Mouse (Mus musculus): ENCODE measurements around the gene Hbb-bh1. TPM values are rescaled to one million over a fixed set of nuclear protein-coding genes. Genes with fewer than 3 reads are reported as not detected.
A peak's percentile ranks its signal among the peaks of the same experiment; 100 is the strongest.
"Not testable (repeated sequence)": the region's sequence is repeated elsewhere in the genome, so short reads cannot be mapped to it uniquely, and the experiment has no call there.

Gene Hbb-bh1
- polyA plus RNA-seq, 1 experiment from 2014 or later = 4,428 TPM

- Histone ChIP-seq H3K9ac (ENCODE audit: low read depth, low read length) (peak overlapping the region; percentile 61), H3K36me3 (ENCODE audit: control insufficient read depth, insufficient read depth, low read length) (no peaks in the 10 kb centered on the region), H3K4me2 (peak overlapping the region; percentile 54), H3K27me3 (replicated peaks; ENCODE audit: control insufficient read depth, insufficient read depth, low read length) (no peaks in the 10 kb centered on the region), H3K4me3 (ENCODE audit: low read depth, low read length) (no peak overlapping the region), H3K27ac (ENCODE audit: low read depth, low read length) (peak overlapping the region; percentile 95), H3K9me3 (ENCODE audit: control insufficient read depth, low read length) (no peaks in the 10 kb centered on the region), H3K4me1 (replicated peaks; ENCODE audit: control insufficient read depth, insufficient read depth, low read length) (peaks cover 31% of the 10 kb centered on the region)
- DNase-seq (ENCODE audit: low spot score) (no peak), ATAC-seq (replicated peaks; ENCODE audit: low FRiP score) (peak; percentile 95)
- WGBS = 23% methylated on average over 2 of the region's 2 CpGs
These were observed 16.1 kb upstream of the Hbb-bh1 start for GRCm38 (mm10) chr7:103859076-103859475.

- no peak for DNase-seq (ENCODE audit: low spot score)
- Histone ChIP-seq H3K9me3 (ENCODE audit: control insufficient read depth, low read length) (no peaks in the 10 kb centered on the region), H3K27me3 (replicated peaks; ENCODE audit: control insufficient read depth, insufficient read depth, low read length) (no peaks in the 10 kb centered on the region), H3K4me3 (ENCODE audit: low read depth, low read length) (no peak overlapping the region), H3K9ac (ENCODE audit: low read depth, low read length) (no peak overlapping the region), H3K4me1 (replicated peaks; ENCODE audit: control insufficient read depth, insufficient read depth, low read length) (peaks cover 12% of the 10 kb centered on the region), H3K4me2 (no peak overlapping the region), H3K27ac (ENCODE audit: low read depth, low read length) (peak overlapping the region; percentile 25), H3K36me3 (ENCODE audit: control insufficient read depth, insufficient read depth, low read length) (no peaks in the 10 kb centered on the region)
- WGBS = 75% methylated on average over 1 of the region's 1 CpGs
- no peak for ATAC-seq (replicated peaks; ENCODE audit: low FRiP score)
These were observed 11.7 kb upstream of the Hbb-bh1 start for GRCm38 (mm10) chr7:103854669-103855068.

- DNase-seq (ENCODE audit: low spot score) (no peak), ATAC-seq (replicated peaks; ENCODE audit: low FRiP score) (peak; percentile 44)
- H3K4me2 ChIP-seq = no peak within 1 kb of the TSS
- peaks cover 10% of the 10 kb centered on the region for H3K4me1 ChIP-seq (replicated peaks; ENCODE audit: control insufficient read depth, insufficient read depth, low read length)
- H3K9me3 ChIP-seq (ENCODE audit: control insufficient read depth, low read length) = no peaks in the 10 kb centered on the region
- no peaks in the 10 kb centered on the region for H3K27me3 ChIP-seq (replicated peaks; ENCODE audit: control insufficient read depth, insufficient read depth, low read length)
- H3K4me3 ChIP-seq (ENCODE audit: low read depth, low read length) = no peak within 1 kb of the TSS
- peak within 1 kb of the TSS; percentile 9 for H3K27ac ChIP-seq (ENCODE audit: low read depth, low read length)
- no peak within 1 kb of the TSS for H3K9ac ChIP-seq (ENCODE audit: low read depth, low read length)
- whole genome bisulfite sequencing = 62% methylated on average over 2 of the region's 2 CpGs
- H3K36me3 ChIP-seq (ENCODE audit: control insufficient read depth, insufficient read depth, low read length) = no peaks in the 10 kb centered on the region
These were observed 10.1 kb upstream of the Hbb-bh1 start, which contains the start of gene Hbb-y for GRCm38 (mm10) chr7:103853090-103853489. Hbb-y (minus strand) TSS chr7:103853216.

GRCm38 (mm10) chr7:103844525-103845325, 1.8 kb upstream of the Hbb-bh1 start:
- H3K27ac ChIP-seq (ENCODE audit: low read depth, low read length) = peak overlapping the region; percentile 3
- ATAC-seq (replicated peaks; ENCODE audit: low FRiP score) = peak; percentile 71
- no peaks in the 10 kb centered on the region for H3K27me3 ChIP-seq (replicated peaks; ENCODE audit: control insufficient read depth, insufficient read depth, low read length)
- no peak for DNase-seq (ENCODE audit: low spot score)
- no peak overlapping the region for H3K4me3 ChIP-seq (ENCODE audit: low read depth, low read length)
- H3K9ac ChIP-seq (ENCODE audit: low read depth, low read length) = no peak overlapping the region
- peak overlapping the region; percentile 2; the same call in 1 of the 2 replicates for H3K4me2 ChIP-seq
- no peaks in the 10 kb centered on the region for H3K9me3 ChIP-seq (ENCODE audit: control insufficient read depth, low read length)
- H3K4me1 ChIP-seq (replicated peaks; ENCODE audit: control insufficient read depth, insufficient read depth, low read length) = peaks cover 16% of the 10 kb centered on the region
- 50% methylated on average over 1 of the region's 2 CpGs for WGBS
- no peaks in the 10 kb centered on the region for H3K36me3 ChIP-seq (ENCODE audit: control insufficient read depth, insufficient read depth, low read length)

GRCm38 (mm10) chr7:103840268-103840667, 2.7 kb downstream of the Hbb-bh1 start, which contains the start of gene Hbb-bh2:
Hbb-bh2 (minus strand) TSS chr7:103840520.
- ATAC-seq (replicated peaks; ENCODE audit: low FRiP score) (peak; percentile 29; the same call in 1 of the 2 replicates), DNase-seq (ENCODE audit: low spot score) (no peak)
- 56% methylated on average over 3 of the region's 3 CpGs for WGBS
- Histone ChIP-seq H3K9ac (ENCODE audit: low read depth, low read length) (peak within 1 kb of the TSS; percentile 34; the same call in 1 of the 2 replicates), H3K36me3 (ENCODE audit: control insufficient read depth, insufficient read depth, low read length) (no peaks in the 10 kb centered on the region), H3K27ac (ENCODE audit: low read depth, low read length) (peak within 1 kb of the TSS; percentile 64), H3K27me3 (replicated peaks; ENCODE audit: control insufficient read depth, insufficient read depth, low read length) (no peaks in the 10 kb centered on the region), H3K4me1 (replicated peaks; ENCODE audit: control insufficient read depth, insufficient read depth, low read length) (peaks cover 16% of the 10 kb centered on the region), H3K4me2 (peak within 1 kb of the TSS; percentile 14; the same call in 1 of the 2 replicates), H3K9me3 (ENCODE audit: control insufficient read depth, low read length) (no peaks in the 10 kb centered on the region), H3K4me3 (ENCODE audit: low read depth, low read length) (no peak within 1 kb of the TSS)

- Histone ChIP-seq H3K27me3 (replicated peaks; ENCODE audit: control insufficient read depth, insufficient read depth, low read length) (no peaks in the 10 kb centered on the region), H3K4me3 (ENCODE audit: low read depth, low read length) (no peak within 1 kb of the TSS), H3K9ac (ENCODE audit: low read depth, low read length) (peak within 1 kb of the TSS; percentile 42; the same call in 1 of the 2 replicates), H3K27ac (ENCODE audit: low read depth, low read length) (peak within 1 kb of the TSS; percentile 61), H3K36me3 (ENCODE audit: control insufficient read depth, insufficient read depth, low read length) (no peaks in the 10 kb centered on the region), H3K9me3 (ENCODE audit: control insufficient read depth, low read length) (no peaks in the 10 kb centered on the region), H3K4me1 (replicated peaks; ENCODE audit: control insufficient read depth, insufficient read depth, low read length) (peaks cover 10% of the 10 kb centered on the region), H3K4me2 (peak within 1 kb of the TSS; percentile 14; the same call in 1 of the 2 replicates)
- DNase-seq (ENCODE audit: low spot score) = no peak
- 74% methylated on average over 4 of the region's 4 CpGs for WGBS
- ATAC-seq (replicated peaks; ENCODE audit: low FRiP score) = peak; percentile 91
These were observed 15.2 kb downstream of the Hbb-bh1 start, which contains the start of gene Hbb-bs for GRCm38 (mm10) chr7:103827808-103828207. Hbb-bs (minus strand) TSS chr7:103828096.

GRCm38 (mm10) chr7:103827139-103827538, 15.8 kb downstream of the Hbb-bh1 start:
- ATAC-seq (replicated peaks; ENCODE audit: low FRiP score) = peak; percentile 0; the same call in 1 of the 2 replicates
- not testable (repeated sequence) for H3K27ac ChIP-seq (ENCODE audit: low read depth, low read length); H3K4me3 ChIP-seq (ENCODE audit: low read depth, low read length); DNase-seq (ENCODE audit: low spot score); H3K27me3 ChIP-seq (replicated peaks; ENCODE audit: control insufficient read depth, insufficient read depth, low read length); H3K9me3 ChIP-seq (ENCODE audit: control insufficient read depth, low read length); H3K4me1 ChIP-seq (replicated peaks; ENCODE audit: control insufficient read depth, insufficient read depth, low read length); H3K36me3 ChIP-seq (ENCODE audit: control insufficient read depth, insufficient read depth, low read length); H3K4me2 ChIP-seq; H3K9ac ChIP-seq (ENCODE audit: low read depth, low read length)
- no CpG with 5 or more reads among the region's 2 CpGs for WGBS

- no peaks in the 10 kb centered on the region for H3K9me3 ChIP-seq (ENCODE audit: control insufficient read depth, low read length)
- peaks cover 10% of the 10 kb centered on the region for H3K4me1 ChIP-seq (replicated peaks; ENCODE audit: control insufficient read depth, insufficient read depth, low read length)
- H3K27me3 ChIP-seq (replicated peaks; ENCODE audit: control insufficient read depth, insufficient read depth, low read length) = no peaks in the 10 kb centered on the region
- H3K27ac ChIP-seq (ENCODE audit: low read depth, low read length) = peak overlapping the region; percentile 75
- no peaks in the 10 kb centered on the region for H3K36me3 ChIP-seq (ENCODE audit: control insufficient read depth, insufficient read depth, low read length)
- H3K4me2 ChIP-seq = peak overlapping the region; percentile 33
- no peak overlapping the region for H3K9ac ChIP-seq (ENCODE audit: low read depth, low read length)
- 69% methylated on average over 3 of the region's 3 CpGs for WGBS
- peak; percentile 52 for ATAC-seq (replicated peaks; ENCODE audit: low FRiP score)
- no peak for DNase-seq (ENCODE audit: low spot score)
- peak overlapping the region; percentile 26 for H3K4me3 ChIP-seq (ENCODE audit: low read depth, low read length)
These were observed 16.6 kb downstream of the Hbb-bh1 start for GRCm38 (mm10) chr7:103826255-103826887.
